Mouse (Mus musculus) stomach, embryonic 14.5 days (tissue): Measurements from ENCODE around the gene Crtc2. TPM values are rescaled to one million over a fixed set of nuclear protein-coding genes. Genes with fewer than 3 reads are reported as not detected.

Source experiments
- ATAC-seq: fragments of 200-750 bp; cut with Nextera tagmentation; 2 replicates; pipeline ENCODE4 v1.8.0; 2017; ENCODE audit warnings: low read depth, moderate TSS enrichment; ENCODE audit not compliant: insufficient number of reproducible peaks, insufficient read depth, low FRiP score
- H3K27ac ChIP-seq: fragments of 300-500 bp; sonication (generic); 2 replicates; pipeline ENCODE4 v1.5.1; 2014; ENCODE audit warnings: mild to moderate bottlenecking, low read length, moderate library complexity, mixed read lengths
- H3K27me3 ChIP-seq: fragments of 300-500 bp; sonication (generic); 2 replicates; pipeline ENCODE4 v1.6.1; 2014; ENCODE audit warnings: low read length, control low read depth, mixed read lengths; ENCODE audit not compliant: control insufficient read depth, insufficient read depth
- H3K36me3 ChIP-seq: fragments of 300-500 bp; sonication (generic); 2 replicates; pipeline ENCODE4 v1.6.1; 2014; ENCODE audit warnings: mild to moderate bottlenecking, control low read depth, low read length, moderate library complexity, mixed read lengths; ENCODE audit not compliant: control insufficient read depth, insufficient read depth
- H3K4me1 ChIP-seq: fragments of 300-500 bp; sonication (generic); 2 replicates; pipeline ENCODE4 v1.6.1; 2014; ENCODE audit warnings: low read length, control low read depth, mixed read lengths; ENCODE audit not compliant: control insufficient read depth, insufficient read depth
- H3K4me2 ChIP-seq: fragments of 300-500 bp; sonication (generic); replicated peaks from 2 replicates; pipeline ENCODE4 v1.6.1; 2014; ENCODE audit warnings: low read depth, low read length, control low read depth
- H3K4me3 ChIP-seq: fragments of 300-500 bp; sonication (generic); 2 replicates; pipeline ENCODE4 v1.5.1; 2014; ENCODE audit warnings: low read depth, low read length, control low read depth
- H3K9ac ChIP-seq: fragments of 300-500 bp; sonication (generic); replicated peaks from 2 replicates; pipeline ENCODE4 v1.6.1; 2014; ENCODE audit warnings: low read depth, mild to moderate bottlenecking, control low read depth, low read length, moderate library complexity, mixed read lengths
- H3K9me3 ChIP-seq: fragments of 300-500 bp; sonication (generic); 2 replicates; pipeline ENCODE4 v1.6.1; 2016; ENCODE audit warnings: low read depth, low read length, control low read depth; ENCODE audit not compliant: control insufficient read depth
- WGBS: fragments of 180-500 bp; shearing (Covaris S2); extraction: QIAGEN DNeasy Blood & Tissue Kit; methylation state at CpG from one replicate; pipeline ENCODE4 v1.1.7; 2014; 5-methylcytosine and 5-hydroxymethylcytosine counted together
- polyA plus RNA-seq: library from polyadenylated mRNA; unstranded; fragments of >200 nt; fragmentation: Nextera tagmentation; extraction: Ambion mirVana; gene quantifications from 2 replicates; pipeline ENCODE4 v1.2.1, GENCODE M21; 2014

Gene Crtc2
- polyA plus RNA-seq, 1 experiment from 2014 or later = 21.4 TPM

DNA sequence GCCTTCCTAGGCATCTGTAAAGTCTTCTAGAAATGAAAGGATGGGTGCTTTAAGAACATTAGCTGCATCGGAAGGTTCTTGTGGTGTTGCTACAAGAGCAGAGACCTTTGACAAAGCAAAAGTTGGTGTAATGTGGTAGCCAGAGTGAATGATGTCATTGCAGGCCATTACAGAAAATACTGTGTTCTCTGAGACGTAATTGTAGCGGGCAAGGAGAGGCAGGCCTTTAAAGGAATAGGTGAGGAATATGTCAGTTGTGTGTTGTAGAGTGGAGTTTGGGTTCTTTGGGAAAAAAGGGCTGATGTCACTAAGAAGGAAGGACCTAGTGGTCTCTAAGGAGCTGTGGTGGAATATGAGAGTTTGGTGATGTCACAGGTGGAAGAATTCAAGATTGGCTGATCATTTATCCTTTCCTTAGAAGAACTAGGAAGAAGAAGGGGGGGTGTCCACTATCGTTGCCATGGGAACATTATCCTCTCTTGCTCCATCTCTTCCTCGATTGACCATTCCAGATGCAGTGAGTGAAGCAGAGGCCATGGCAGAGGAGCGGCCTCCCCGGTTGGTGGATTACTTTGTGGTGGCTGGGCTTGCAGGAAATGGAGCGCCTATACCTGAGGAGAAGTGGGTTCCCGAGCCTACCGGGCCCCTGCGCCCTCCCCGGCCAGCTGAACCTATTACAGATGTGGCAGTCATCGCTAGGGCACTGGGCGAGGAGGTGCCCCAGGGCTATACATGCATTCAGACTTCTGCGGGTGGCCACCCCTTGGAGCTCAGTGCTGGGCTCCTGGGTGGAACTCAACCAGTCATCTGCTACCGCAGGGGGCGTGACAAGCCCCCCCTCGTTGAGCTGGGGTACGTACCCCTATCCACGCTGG, 13.2 kb downstream of the Crtc2 start:
- H3K9ac ChIP-seq = no peak overlapping the region
- H3K27me3 ChIP-seq = no peaks in the 10 kb centered on the region
- H3K27ac ChIP-seq = no peak overlapping the region
- H3K36me3 ChIP-seq = peaks cover 21% of the 10 kb centered on the region
- peak overlapping the region; percentile 73; the same call in 1 of the 2 replicates for H3K4me3 ChIP-seq
- peaks cover 7% of the 10 kb centered on the region for H3K4me1 ChIP-seq
- H3K9me3 ChIP-seq = no peaks in the 10 kb centered on the region
- ATAC-seq = no peak
- no peak overlapping the region for H3K4me2 ChIP-seq
- 92% methylated on average over 20 of the region's 20 CpGs for WGBS

DNA sequence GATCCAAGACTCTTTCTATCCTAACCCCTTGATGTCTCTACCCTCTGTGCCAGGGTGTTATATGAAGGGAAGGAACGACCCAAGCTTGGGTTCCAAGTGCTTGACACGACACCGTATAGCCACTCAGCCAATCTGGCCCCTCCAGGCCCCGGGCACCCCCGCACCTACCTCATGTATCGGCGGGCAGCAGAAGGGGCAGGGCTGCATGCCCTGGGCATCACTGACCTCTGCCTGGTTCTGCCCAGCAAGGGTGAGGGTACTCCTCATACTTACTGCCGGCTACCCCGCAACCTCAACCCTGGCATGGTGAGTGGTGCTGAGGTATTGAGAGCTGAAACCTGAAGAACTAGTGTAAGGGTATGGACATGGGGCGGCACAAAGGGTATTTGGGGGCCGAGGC, 14.2 kb downstream of the Crtc2 start:
- Histone ChIP-seq H3K36me3 (peaks cover 10% of the 10 kb centered on the region; the same call in 1 of the 2 replicates), H3K9me3 (no peaks in the 10 kb centered on the region), H3K27ac (no peak overlapping the region), H3K4me2 (no peak overlapping the region), H3K4me1 (peaks cover 7% of the 10 kb centered on the region), H3K9ac (no peak overlapping the region), H3K27me3 (no peaks in the 10 kb centered on the region), H3K4me3 (no peak overlapping the region)
- no peak for ATAC-seq
- 96% methylated on average over 11 of the region's 11 CpGs for WGBS

DNA sequence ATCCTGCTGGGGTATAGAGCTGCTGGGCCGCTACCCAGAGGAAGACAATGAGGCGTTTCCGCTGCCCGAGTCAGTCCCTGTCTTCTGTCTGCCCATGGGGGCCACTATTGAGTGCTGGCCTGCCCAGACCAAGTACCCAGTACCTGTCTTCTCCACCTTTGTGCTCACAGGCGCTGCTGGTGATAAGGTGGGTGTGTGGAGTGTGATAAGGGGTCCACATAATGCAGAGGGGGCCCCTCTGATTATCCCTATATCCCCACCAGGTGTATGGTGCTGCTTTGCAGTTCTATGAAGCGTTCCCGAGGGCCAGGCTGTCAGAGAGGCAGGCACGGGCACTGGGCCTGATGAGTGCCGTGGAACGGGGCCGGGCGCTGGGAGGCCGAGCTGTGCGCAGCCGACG, 15.0 kb downstream of the Crtc2 start:
- peaks cover 10% of the 10 kb centered on the region; the same call in 1 of the 2 replicates for H3K36me3 ChIP-seq

DNA sequence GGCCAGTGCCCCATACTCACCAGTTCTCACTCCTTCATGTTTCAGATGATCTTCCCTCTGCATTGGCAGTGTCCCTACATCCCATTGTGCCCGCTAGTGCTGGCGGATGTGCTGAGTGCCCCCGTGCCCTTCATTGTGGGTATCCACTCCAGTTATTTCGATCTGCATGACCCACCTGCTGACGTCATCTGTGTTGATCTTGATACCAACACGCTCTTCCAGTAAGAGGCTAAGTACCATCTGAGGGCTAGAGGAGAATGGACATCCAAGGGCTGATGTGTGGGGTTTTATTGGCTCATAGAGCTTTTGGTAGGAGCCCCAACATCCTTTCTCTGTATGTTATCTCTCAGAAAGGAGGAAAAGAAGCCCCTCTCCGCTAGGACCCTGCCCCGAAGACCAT, 16.8 kb downstream of the Crtc2 start:
- H3K4me1 ChIP-seq = peaks cover 7% of the 10 kb centered on the region
- peaks cover 11% of the 10 kb centered on the region; the same call in 1 of the 2 replicates for H3K36me3 ChIP-seq
- no peaks in the 10 kb centered on the region for H3K27me3 ChIP-seq
- H3K4me3 ChIP-seq = no peak overlapping the region
- ATAC-seq = no peak
- H3K9me3 ChIP-seq = no peaks in the 10 kb centered on the region
- H3K9ac ChIP-seq = no peak overlapping the region
- no peak overlapping the region for H3K4me2 ChIP-seq
- no peak overlapping the region for H3K27ac ChIP-seq
- WGBS = 91% methylated on average over 8 of the region's 8 CpGs

More for the DNA sequence above, 15.0 kb downstream of the Crtc2 start:
- H3K27me3 ChIP-seq = no peaks in the 10 kb centered on the region
- H3K4me3 ChIP-seq = no peak overlapping the region
- ATAC-seq = no peak
- H3K4me2 ChIP-seq = no peak overlapping the region
- H3K4me1 ChIP-seq = peaks cover 7% of the 10 kb centered on the region
- H3K9me3 ChIP-seq = no peaks in the 10 kb centered on the region
- WGBS = 87% methylated on average over 16 of the region's 16 CpGs
- no peak overlapping the region for H3K27ac ChIP-seq
- no peak overlapping the region for H3K9ac ChIP-seq

DNA sequence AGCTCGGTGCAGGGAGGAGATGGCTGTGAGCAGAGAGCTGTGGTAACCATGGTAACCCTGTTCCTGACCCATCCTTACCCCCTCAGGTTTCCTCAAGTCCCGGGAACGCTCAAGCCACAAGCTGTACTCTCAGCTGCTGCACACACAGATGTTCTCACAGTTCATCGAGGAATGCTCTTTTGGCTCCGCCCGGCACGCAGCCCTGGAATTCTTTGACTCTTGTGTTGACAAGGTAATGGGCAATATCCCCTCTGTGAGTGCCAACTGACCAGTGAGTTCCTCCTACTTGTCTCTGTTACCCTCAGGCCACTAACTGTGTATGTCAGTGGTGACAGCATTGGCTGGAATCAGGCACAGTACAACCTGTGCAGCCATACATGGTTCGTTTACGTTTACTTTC, 18.2 kb downstream of the Crtc2 start:
- no peak for ATAC-seq
- H3K27me3 ChIP-seq = no peaks in the 10 kb centered on the region
- no peaks in the 10 kb centered on the region for H3K9me3 ChIP-seq
- H3K27ac ChIP-seq = no peak overlapping the region
- whole genome bisulfite sequencing = 57% methylated on average over 9 of the region's 9 CpGs
- H3K4me2 ChIP-seq = no peak overlapping the region
- peaks cover 14% of the 10 kb centered on the region for H3K36me3 ChIP-seq
- H3K4me1 ChIP-seq = no peaks in the 10 kb centered on the region
- no peak overlapping the region for H3K9ac ChIP-seq
- H3K4me3 ChIP-seq = no peak overlapping the region

DNA sequence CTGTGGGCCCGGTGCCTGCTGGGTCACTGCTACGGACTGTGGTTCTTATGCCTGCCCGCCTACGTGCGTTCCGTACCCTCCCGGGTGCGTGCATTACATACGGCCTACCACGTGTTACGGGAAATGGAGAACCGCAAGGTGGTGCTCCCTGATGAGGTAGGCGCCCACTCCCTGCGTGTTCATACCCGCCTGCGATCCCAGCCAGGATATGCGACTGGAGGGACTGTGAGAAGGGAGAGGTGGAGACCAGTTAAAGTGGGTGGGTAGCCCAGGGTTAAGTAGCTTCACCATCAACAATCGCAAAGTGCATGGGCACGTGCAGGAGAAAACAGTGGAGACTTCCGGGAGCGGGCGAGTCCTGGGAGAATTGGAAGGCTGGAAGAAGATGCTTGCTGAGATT, 19.9 kb downstream of the Crtc2 start:
- Histone ChIP-seq H3K9me3 (no peaks in the 10 kb centered on the region), H3K27ac (no peak overlapping the region), H3K4me3 (no peak overlapping the region), H3K36me3 (peaks cover 25% of the 10 kb centered on the region), H3K9ac (no peak overlapping the region), H3K27me3 (no peaks in the 10 kb centered on the region), H3K4me1 (no peaks in the 10 kb centered on the region), H3K4me2 (no peak overlapping the region)
- ATAC-seq = no peak
- WGBS = 96% methylated on average over 22 of the region's 22 CpGs

DNA sequence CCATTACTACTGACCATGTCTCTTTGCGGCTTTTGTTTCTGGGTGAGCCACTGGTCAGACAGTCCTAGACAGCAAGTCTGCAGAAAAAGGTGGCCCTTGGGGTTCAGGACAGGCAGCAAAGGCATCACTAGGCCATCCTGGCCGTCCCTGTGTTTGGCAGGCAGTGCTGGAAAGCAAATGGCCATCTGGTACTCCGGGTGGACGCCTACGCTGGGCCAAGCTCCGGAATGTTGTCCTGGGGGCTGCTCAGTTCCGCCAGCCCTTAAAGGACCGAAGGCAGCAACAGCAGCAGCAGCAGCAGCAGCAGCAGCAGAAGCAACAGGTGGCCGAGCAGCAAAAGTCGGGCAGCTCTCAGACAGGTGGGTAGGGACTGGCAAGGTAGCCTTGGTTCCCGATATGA, 21.3 kb downstream of the Crtc2 start:
- H3K36me3 ChIP-seq = peaks cover 34% of the 10 kb centered on the region
- no peaks in the 10 kb centered on the region for H3K27me3 ChIP-seq
- H3K4me3 ChIP-seq = no peak overlapping the region
- ATAC-seq = no peak
- no peaks in the 10 kb centered on the region for H3K4me1 ChIP-seq
- H3K9me3 ChIP-seq = no peaks in the 10 kb centered on the region
- H3K4me2 ChIP-seq = no peak overlapping the region
- 91% methylated on average over 11 of the region's 11 CpGs for WGBS
- no peak overlapping the region for H3K9ac ChIP-seq
- H3K27ac ChIP-seq = no peak overlapping the region

DNA sequence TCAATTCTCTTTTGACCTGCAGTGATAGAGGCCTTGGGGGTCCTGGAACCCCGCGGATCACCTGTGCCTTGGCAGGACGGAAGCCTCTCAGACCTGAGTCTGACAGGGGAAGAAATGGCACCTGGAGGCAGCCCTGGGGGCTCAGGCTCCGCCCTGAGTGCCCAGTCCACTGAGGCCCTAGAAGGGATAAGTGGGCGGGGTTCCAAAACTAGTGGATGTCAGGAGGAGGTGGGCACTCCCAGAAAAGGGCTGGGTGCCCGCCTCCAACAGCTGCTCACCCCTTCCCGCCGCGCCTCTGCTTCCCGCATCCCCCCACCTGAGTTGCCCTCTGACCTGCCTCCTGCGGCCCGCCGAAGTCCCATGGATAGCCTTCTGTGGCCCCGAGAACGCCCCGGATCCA, 22.9 kb downstream of the Crtc2 start:
- 52% methylated on average over 16 of the region's 16 CpGs for WGBS
- Histone ChIP-seq H3K36me3 (peaks cover 34% of the 10 kb centered on the region), H3K27me3 (no peaks in the 10 kb centered on the region), H3K9ac (no peak overlapping the region), H3K4me1 (no peaks in the 10 kb centered on the region), H3K9me3 (no peaks in the 10 kb centered on the region), H3K27ac (no peak overlapping the region), H3K4me3 (no peak overlapping the region), H3K4me2 (no peak overlapping the region)
- ATAC-seq = no peak
